Mouse (Mus musculus) thymus, adult 2 months (tissue): Measurements from ENCODE around the gene B3gat2.

Experiments used
- CTCF ChIP-seq: fragments of 200-500 bp; IDR thresholded peaks from 2 replicates; pipeline ENCODE4 v1.5.1; 2012; ENCODE audit warnings: mild to moderate bottlenecking, control low read depth, low read length, moderate library complexity, borderline replicate concordance; ENCODE audit not compliant: control insufficient read depth, poor library complexity, insufficient read depth; ENCODE audit errors: extremely low read depth
- POLR2A ChIP-seq: fragments of 200-500 bp; IDR thresholded peaks from 2 replicates; pipeline ENCODE4 v1.6.1; 2012; ENCODE audit warnings: mild to moderate bottlenecking, low read length, control low read depth, moderate library complexity; ENCODE audit not compliant: control insufficient read depth, poor library complexity, insufficient read depth; ENCODE audit errors: extremely low read depth

DNA sequence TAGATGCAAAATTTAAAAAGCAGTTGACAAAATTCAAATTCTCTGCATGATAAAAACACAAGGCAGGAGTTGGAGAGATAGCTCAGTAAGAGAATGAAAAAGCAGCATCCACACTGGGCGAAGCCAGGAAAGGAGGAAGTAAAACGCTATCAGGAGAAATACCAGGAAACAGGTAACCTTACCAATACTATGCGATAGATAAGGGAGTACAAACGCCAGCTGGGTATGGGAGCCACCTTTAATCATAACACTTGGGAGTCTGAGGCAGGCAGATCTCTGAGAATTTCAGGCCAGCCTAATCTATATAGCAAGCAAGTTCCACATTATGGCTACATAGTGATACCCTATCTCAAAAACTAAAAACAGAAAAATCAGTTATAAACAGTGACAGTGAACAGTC is 75.1 kb downstream of the B3gat2 start:
- TF ChIP-seq POLR2A (no peak), CTCF (no peak)
